Mouse (Mus musculus): ENCODE results near the gene Pbrm1.

GRCm38 (mm10) chr14:30974204-30974603, 44.7 kb upstream of the Pbrm1 start:
- TF ChIP-seq POLR2A (IDR thresholded peaks at IDR 0.05; ENCODE audit: insufficient read depth, low read depth, low read length) (no peak), EP300 (IDR thresholded peaks at IDR 0.05; ENCODE audit: insufficient read depth, low read depth, low read length) (no peak), CTCF (IDR thresholded peaks at IDR 0.05) (no peak)

Measured in heart, adult 2 months (tissue).